Mouse (Mus musculus): ENCODE measurements around the gene Majin. TPM values are rescaled to one million over a fixed set of nuclear protein-coding genes. Genes with fewer than 3 reads are reported as not detected.
A peak's percentile ranks its signal among the peaks of the same experiment; 100 is the strongest.

Gene Majin
- polyA plus RNA-seq, 1 experiment = not detected

- Histone ChIP-seq H3K27me3 (ENCODE audit: control insufficient read depth, insufficient read depth, low read length, poor library complexity, severe bottlenecking) (no peaks in the 10 kb centered on the region), H3K36me3 (ENCODE audit: control insufficient read depth, insufficient read depth, low read length, poor library complexity, severe bottlenecking) (no peaks in the 10 kb centered on the region), H3K9me3 (replicated peaks; ENCODE audit: control insufficient read depth, insufficient read depth, low read length, poor library complexity, severe bottlenecking) (no peaks in the 10 kb centered on the region), H3K4me3 (ENCODE audit: low read depth, low read length) (peak overlapping the region; percentile 76), H3K27ac (ENCODE audit: insufficient read depth, low read length) (peak overlapping the region; percentile 68), H3K4me1 (ENCODE audit: control insufficient read depth, insufficient read depth, low read length) (peaks cover 5% of the 10 kb centered on the region), H3K9ac (ENCODE audit: low read depth, poor library complexity, severe bottlenecking) (peak overlapping the region; percentile 45)
- no peak for TF ChIP-seq CTCF (IDR thresholded peaks at IDR 0.05; ENCODE audit: low read depth, low read length)
- TF ChIP-seq POLR2A (IDR thresholded peaks at IDR 0.05; ENCODE audit: insufficient read depth, low read length) = no peak
- no peak for TF ChIP-seq EP300 (IDR thresholded peaks at IDR 0.05; ENCODE audit: insufficient read depth, low read depth, low read length)
Observed at GRCm38 (mm10) chr19:6236053-6236441, 51.9 kb downstream of the Majin start.

- no peaks in the 10 kb centered on the region for H3K27me3 ChIP-seq (ENCODE audit: control insufficient read depth, insufficient read depth, low read length, poor library complexity, severe bottlenecking)
- no peaks in the 10 kb centered on the region for H3K9me3 ChIP-seq (replicated peaks; ENCODE audit: control insufficient read depth, insufficient read depth, low read length, poor library complexity, severe bottlenecking)
- no peak overlapping the region for H3K27ac ChIP-seq (ENCODE audit: insufficient read depth, low read length)
- no peak overlapping the region for H3K9ac ChIP-seq (ENCODE audit: low read depth, poor library complexity, severe bottlenecking)
- H3K36me3 ChIP-seq (ENCODE audit: control insufficient read depth, insufficient read depth, low read length, poor library complexity, severe bottlenecking) = no peaks in the 10 kb centered on the region
- TF ChIP-seq CTCF (IDR thresholded peaks at IDR 0.05; ENCODE audit: low read depth, low read length) (no peak), EP300 (IDR thresholded peaks at IDR 0.05; ENCODE audit: insufficient read depth, low read depth, low read length) (no peak), POLR2A (IDR thresholded peaks at IDR 0.05; ENCODE audit: insufficient read depth, low read length) (no peak)
- peaks cover 5% of the 10 kb centered on the region for H3K4me1 ChIP-seq (ENCODE audit: control insufficient read depth, insufficient read depth, low read length)
- H3K4me3 ChIP-seq (ENCODE audit: low read depth, low read length) = no peak overlapping the region
Observed at GRCm38 (mm10) chr19:6236842-6237241, 52.7 kb downstream of the Majin start.

GRCm38 (mm10) chr19:6238740-6239139 lies 54.6 kb downstream of the Majin start:
- Histone ChIP-seq H3K36me3 (ENCODE audit: control insufficient read depth, insufficient read depth, low read length, poor library complexity, severe bottlenecking) (no peaks in the 10 kb centered on the region), H3K9ac (ENCODE audit: low read depth, poor library complexity, severe bottlenecking) (no peak overlapping the region), H3K27ac (ENCODE audit: insufficient read depth, low read length) (peak overlapping the region; percentile 90)

GRCm38 (mm10) chr19:6240136-6240535 lies 55.9 kb downstream of the Majin start:
- Histone ChIP-seq H3K36me3 (ENCODE audit: control insufficient read depth, insufficient read depth, low read length, poor library complexity, severe bottlenecking) (no peaks in the 10 kb centered on the region; the same call in 1 of the 2 replicates), H3K9me3 (replicated peaks; ENCODE audit: control insufficient read depth, insufficient read depth, low read length, poor library complexity, severe bottlenecking) (no peaks in the 10 kb centered on the region), H3K27ac (ENCODE audit: insufficient read depth, low read length) (peak overlapping the region; percentile 90), H3K4me3 (ENCODE audit: low read depth, low read length) (no peak overlapping the region), H3K9ac (ENCODE audit: low read depth, poor library complexity, severe bottlenecking) (no peak overlapping the region), H3K27me3 (ENCODE audit: control insufficient read depth, insufficient read depth, low read length, poor library complexity, severe bottlenecking) (no peaks in the 10 kb centered on the region), H3K4me1 (ENCODE audit: control insufficient read depth, insufficient read depth, low read length) (peaks cover 5% of the 10 kb centered on the region)
- TF ChIP-seq POLR2A (IDR thresholded peaks at IDR 0.05; ENCODE audit: insufficient read depth, low read length) (no peak), CTCF (IDR thresholded peaks at IDR 0.05; ENCODE audit: low read depth, low read length) (no peak), EP300 (IDR thresholded peaks at IDR 0.05; ENCODE audit: insufficient read depth, low read depth, low read length) (no peak)

More at GRCm38 (mm10) chr19:6238740-6239139, 54.6 kb downstream of the Majin start:
- H3K4me1 ChIP-seq (ENCODE audit: control insufficient read depth, insufficient read depth, low read length) = peaks cover 5% of the 10 kb centered on the region
- no peak overlapping the region for H3K4me3 ChIP-seq (ENCODE audit: low read depth, low read length)
- no peaks in the 10 kb centered on the region for H3K27me3 ChIP-seq (ENCODE audit: control insufficient read depth, insufficient read depth, low read length, poor library complexity, severe bottlenecking)
- H3K9me3 ChIP-seq (replicated peaks; ENCODE audit: control insufficient read depth, insufficient read depth, low read length, poor library complexity, severe bottlenecking) = no peaks in the 10 kb centered on the region
- TF ChIP-seq EP300 (IDR thresholded peaks at IDR 0.05; ENCODE audit: insufficient read depth, low read depth, low read length) = no peak
- TF ChIP-seq CTCF (IDR thresholded peaks at IDR 0.05; ENCODE audit: low read depth, low read length) = no peak
- no peak for TF ChIP-seq POLR2A (IDR thresholded peaks at IDR 0.05; ENCODE audit: insufficient read depth, low read length)

- Histone ChIP-seq H3K27me3 (ENCODE audit: control insufficient read depth, insufficient read depth, low read length, poor library complexity, severe bottlenecking) (no peaks in the 10 kb centered on the region), H3K36me3 (ENCODE audit: control insufficient read depth, insufficient read depth, low read length, poor library complexity, severe bottlenecking) (no peaks in the 10 kb centered on the region; the same call in 1 of the 2 replicates), H3K4me1 (ENCODE audit: control insufficient read depth, insufficient read depth, low read length) (peaks cover 5% of the 10 kb centered on the region), H3K27ac (ENCODE audit: insufficient read depth, low read length) (peak overlapping the region; percentile 90), H3K9me3 (replicated peaks; ENCODE audit: control insufficient read depth, insufficient read depth, low read length, poor library complexity, severe bottlenecking) (no peaks in the 10 kb centered on the region), H3K4me3 (ENCODE audit: low read depth, low read length) (0 out of 2 replicates have a peak overlapping the region, but pooled peaks have one; percentile 21), H3K9ac (ENCODE audit: low read depth, poor library complexity, severe bottlenecking) (peak overlapping the region; percentile 53)
- no peak for TF ChIP-seq CTCF (IDR thresholded peaks at IDR 0.05; ENCODE audit: low read depth, low read length)
- TF ChIP-seq EP300 (IDR thresholded peaks at IDR 0.05; ENCODE audit: insufficient read depth, low read depth, low read length) = no peak
- TF ChIP-seq POLR2A (IDR thresholded peaks at IDR 0.05; ENCODE audit: insufficient read depth, low read length) = no peak
Observed at GRCm38 (mm10) chr19:6240725-6241124, 56.5 kb downstream of the Majin start.

GRCm38 (mm10) chr19:6241274-6242107 lies 57.3 kb downstream of the Majin start, which contains the start of gene Atg2a:
Atg2a (plus strand) TSS chr19:6241668.
- TF ChIP-seq CTCF (IDR thresholded peaks at IDR 0.05; ENCODE audit: low read depth, low read length) = no peak
- TF ChIP-seq EP300 (IDR thresholded peaks at IDR 0.05; ENCODE audit: insufficient read depth, low read depth, low read length) = no peak
- TF ChIP-seq POLR2A (IDR thresholded peaks at IDR 0.05; ENCODE audit: insufficient read depth, low read length) = no peak
- peaks cover 5% of the 10 kb centered on the region for H3K4me1 ChIP-seq (ENCODE audit: control insufficient read depth, insufficient read depth, low read length)
- H3K9me3 ChIP-seq (replicated peaks; ENCODE audit: control insufficient read depth, insufficient read depth, low read length, poor library complexity, severe bottlenecking) = no peaks in the 10 kb centered on the region
- no peaks in the 10 kb centered on the region for H3K27me3 ChIP-seq (ENCODE audit: control insufficient read depth, insufficient read depth, low read length, poor library complexity, severe bottlenecking)
- no peaks in the 10 kb centered on the region; the same call in 1 of the 2 replicates for H3K36me3 ChIP-seq (ENCODE audit: control insufficient read depth, insufficient read depth, low read length, poor library complexity, severe bottlenecking)
- peak within 1 kb of the TSS; percentile 54 for H3K9ac ChIP-seq (ENCODE audit: low read depth, poor library complexity, severe bottlenecking)
- H3K4me3 ChIP-seq (ENCODE audit: low read depth, low read length) = peak within 1 kb of the TSS; percentile 81
- peak within 1 kb of the TSS; percentile 90 for H3K27ac ChIP-seq (ENCODE audit: insufficient read depth, low read length)
